Mouse (Mus musculus): ENCODE results near the gene Echdc1.
A peak's percentile ranks its signal among the peaks of the same experiment; 100 is the strongest.
"Not testable (repeated sequence)": the region's sequence is repeated elsewhere in the genome, so short reads cannot be mapped to it uniquely, and the experiment has no call there.

Echdc1 gene

GRCm38 (mm10) chr10:29313064-29313638 lies at the start of gene Echdc1:
Gene Echdc1, plus strand, starts transcription at chr10:29313166.
- DNase-seq (ENCODE audit: low spot score): peak; percentile 75

- no peak for DNase-seq (ENCODE audit: low spot score)
These were observed 31.2 kb upstream of the Echdc1 start for GRCm38 (mm10) chr10:29281736-29282135.

GRCm38 (mm10) chr10:29285757-29286156 lies 27.2 kb upstream of the Echdc1 start:
- DNase-seq (ENCODE audit: low spot score): no peak

GRCm38 (mm10) chr10:29302230-29302629 lies 10.7 kb upstream of the Echdc1 start:
- DNase-seq (ENCODE audit: low spot score): no peak

GRCm38 (mm10) chr10:29311480-29312219 lies 1.3 kb upstream of the Echdc1 start:
- DNase-seq (ENCODE audit: low spot score): no peak

- DNase-seq (ENCODE audit: low spot score): no peak
These were observed 939 bp downstream of the Echdc1 start for GRCm38 (mm10) chr10:29313905-29314304.

GRCm38 (mm10) chr10:29324817-29325216 lies 11.9 kb downstream of the Echdc1 start:
- DNase-seq (ENCODE audit: low spot score): no peak

- no peak for DNase-seq (ENCODE audit: low spot score)
These were observed 20.9 kb downstream of the Echdc1 start for GRCm38 (mm10) chr10:29333836-29334235.

GRCm38 (mm10) chr10:29338355-29339056 lies 25.5 kb downstream of the Echdc1 start:
- DNase-seq (ENCODE audit: low spot score): no peak

GRCm38 (mm10) chr10:29344232-29344631 lies 31.3 kb downstream of the Echdc1 start:
- DNase-seq (ENCODE audit: low spot score): no peak

- DNase-seq (ENCODE audit: low spot score): no peak
These were observed 33.7 kb downstream of the Echdc1 start for GRCm38 (mm10) chr10:29346638-29347037.

GRCm38 (mm10) chr10:29351420-29351819 lies 38.5 kb downstream of the Echdc1 start:
- no peak for DNase-seq (ENCODE audit: low spot score)

GRCm38 (mm10) chr10:29352575-29352974 lies 39.6 kb downstream of the Echdc1 start:
- peak; percentile 40 for DNase-seq (ENCODE audit: low spot score)

- DNase-seq (ENCODE audit: low spot score): no peak
These were observed 41.2 kb downstream of the Echdc1 start for GRCm38 (mm10) chr10:29354183-29354582.

GRCm38 (mm10) chr10:29361095-29361463 lies 48.1 kb downstream of the Echdc1 start:
- no peak for DNase-seq (ENCODE audit: low spot score)

- peak; percentile 78 for DNase-seq (ENCODE audit: low spot score)
These were observed 48.7 kb downstream of the Echdc1 start for GRCm38 (mm10) chr10:29361464-29362196.

GRCm38 (mm10) chr10:29362197-29362900 lies 49.4 kb downstream of the Echdc1 start, which contains the start of gene Rnf146:
Gene Rnf146, minus strand, starts transcription at chr10:29362442.
- DNase-seq (ENCODE audit: low spot score): no peak

GRCm38 (mm10) chr10:29374065-29374464 lies 61.1 kb downstream of the Echdc1 start:
- DNase-seq (ENCODE audit: low spot score): no peak

- DNase-seq (ENCODE audit: low spot score): no peak
These were observed 68.6 kb downstream of the Echdc1 start for GRCm38 (mm10) chr10:29381558-29381957.

- DNase-seq (ENCODE audit: low spot score): not testable (repeated sequence)
These were observed 81.9 kb downstream of the Echdc1 start for GRCm38 (mm10) chr10:29394890-29395289.

Measured in ovary, adult 18-20 months (tissue).